Mouse (Mus musculus) heart, adult 2 months (tissue): ENCODE data around the gene H6pd.

Source experiments
- CTCF ChIP-seq: fragments of 200-600 bp; IDR thresholded peaks from 2 replicates; pipeline ENCODE4 v1.8.1; 2022; ENCODE audit warnings: antibody characterized with exemption, mild to moderate bottlenecking, moderate library complexity
- EP300 ChIP-seq: fragments of 200-500 bp; IDR thresholded peaks from 2 replicates; pipeline ENCODE4 v1.6.1; 2011; ENCODE audit warnings: low read depth, low read length, control low read depth; ENCODE audit not compliant: insufficient read depth

DNA sequence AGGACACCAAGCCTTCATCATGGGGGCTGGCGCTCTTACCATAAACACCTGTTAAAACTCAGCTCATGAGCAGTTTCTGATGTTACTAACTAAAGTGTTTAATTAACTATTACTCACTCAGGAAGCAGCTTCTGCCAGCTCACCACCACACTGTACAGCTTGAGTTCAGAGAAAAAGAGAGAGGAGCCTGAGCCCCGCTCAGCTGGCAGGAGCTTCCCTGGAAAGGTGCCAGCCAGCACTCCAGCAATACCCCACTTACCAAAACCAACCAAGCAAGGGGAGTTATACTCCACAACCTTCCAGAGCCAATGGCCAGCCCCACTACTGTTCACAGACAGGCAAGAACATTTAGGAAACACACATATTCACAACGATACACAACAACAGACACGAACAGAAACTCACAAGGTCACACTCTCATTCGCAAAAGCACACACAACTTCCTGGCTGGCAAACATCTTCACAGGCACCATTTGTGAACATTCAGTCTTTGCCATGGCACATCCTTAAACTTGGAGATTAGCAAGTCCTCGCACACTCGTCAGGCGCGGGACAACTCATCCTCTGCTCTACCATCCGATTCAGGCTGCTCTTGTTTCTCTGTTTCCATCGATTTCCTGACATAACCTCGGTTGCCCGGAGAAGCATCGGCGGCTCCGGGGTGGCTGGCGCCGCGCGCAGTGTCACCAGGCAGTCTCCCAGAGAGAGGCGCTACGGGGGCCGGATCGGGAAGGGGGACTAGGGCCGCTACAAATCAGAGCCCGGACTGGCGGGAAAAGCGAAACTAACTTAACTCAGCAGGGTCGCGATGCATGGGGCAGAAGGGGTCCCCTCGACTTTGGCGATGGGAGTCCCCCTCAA is 55.0 kb downstream of the H6pd start:
- TF ChIP-seq CTCF, result 0 out of 2 replicates have a peak, but pooled peaks have one; percentile 5
- TF ChIP-seq EP300, result peak; percentile 10; the same call in 1 of the 2 replicates
